Mouse (Mus musculus): ENCODE results near the gene Rrp9.

DNA sequence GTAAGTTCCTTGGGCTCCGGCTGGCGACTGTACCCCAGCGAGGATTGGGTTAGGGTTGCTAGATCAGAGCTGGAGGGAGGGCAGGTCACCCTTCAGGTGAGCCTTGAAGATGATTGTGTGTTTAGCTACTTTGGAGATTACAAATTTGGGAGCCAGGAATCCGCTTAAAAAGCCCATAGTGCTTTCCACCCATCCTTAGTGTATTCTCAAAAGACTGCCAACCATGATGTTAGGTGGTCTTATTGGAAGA, 45.8 kb upstream of the Rrp9 start:
- no peak for TF ChIP-seq CTCF (conservative IDR thresholded peaks at IDR 0.05 in 1 of 2, IDR thresholded peaks at IDR 0.05 in 1 of 2; ENCODE audit: low read depth in 2 of 2, low read length in 2 of 2)
- no peak for TF ChIP-seq NRF1 (IDR thresholded peaks at IDR 0.05; ENCODE audit: low read depth, low read length)
- no peak for TF ChIP-seq JUN (IDR thresholded peaks at IDR 0.05; ENCODE audit: insufficient read depth, low read depth, low read length)
- no peak for TF ChIP-seq USF1 (IDR thresholded peaks at IDR 0.05; ENCODE audit: low read depth, low read length)
- TF ChIP-seq MXI1 (IDR thresholded peaks at IDR 0.05; ENCODE audit: low read depth, low read length), result no peak
- TF ChIP-seq MAX (IDR thresholded peaks at IDR 0.05; ENCODE audit: low read length), result no peak
- no peak for TF ChIP-seq ZMIZ1 (IDR thresholded peaks at IDR 0.05; ENCODE audit: low read depth, low read length)
- no peak for TF ChIP-seq E2F4 (IDR thresholded peaks at IDR 0.05; ENCODE audit: insufficient replicate concordance, low read depth, low read length)
- no peak for TF ChIP-seq NELFE (IDR thresholded peaks at IDR 0.05; ENCODE audit: low read depth, low read length)
- no peak for TF ChIP-seq POLR2AphosphoS2 (IDR thresholded peaks at IDR 0.05; ENCODE audit: low read depth, low read length)
- no peak for TF ChIP-seq USF2 (conservative IDR thresholded peaks at IDR 0.05; ENCODE audit: low read depth, low read length)
- TF ChIP-seq POLR2A (IDR thresholded peaks at IDR 0.05; ENCODE audit: low read depth, low read length), result no peak
- TF ChIP-seq SMC3 (IDR thresholded peaks at IDR 0.05; ENCODE audit: low read depth, low read length), result no peak
- TF ChIP-seq CHD2 (IDR thresholded peaks at IDR 0.05; ENCODE audit: low read length), result no peak

Measured in CH12.LX (cell line).